Mouse (Mus musculus): ENCODE measurements around the gene Pigq. TPM values are rescaled to one million over a fixed set of nuclear protein-coding genes. Genes with fewer than 3 reads are reported as not detected.

Gene Pigq
- polyA plus RNA-seq, 1 experiment: 141 TPM

- no peak for DNase-seq (ENCODE audit: extremely low spot score in 1 of 2, low spot score in 1 of 2)
These were observed 14.2 kb upstream of the Pigq start for GRCm38 (mm10) chr17:25958771-25959494.

GRCm38 (mm10) chr17:25957586-25958051, 12.9 kb upstream of the Pigq start:
- no peak for DNase-seq (ENCODE audit: extremely low spot score in 1 of 2, low spot score in 1 of 2)

GRCm38 (mm10) chr17:25956631-25957030, 11.9 kb upstream of the Pigq start:
- DNase-seq (ENCODE audit: extremely low spot score in 1 of 2, low spot score in 1 of 2): no peak

GRCm38 (mm10) chr17:25956201-25956600, 11.5 kb upstream of the Pigq start:
- DNase-seq (ENCODE audit: extremely low spot score in 1 of 2, low spot score in 1 of 2): no peak

GRCm38 (mm10) chr17:25955736-25956135, 11.0 kb upstream of the Pigq start:
- no peak for DNase-seq (ENCODE audit: extremely low spot score in 1 of 2, low spot score in 1 of 2)

GRCm38 (mm10) chr17:25954671-25955070, 9.9 kb upstream of the Pigq start:
- no peak for DNase-seq (ENCODE audit: extremely low spot score in 1 of 2, low spot score in 1 of 2)

GRCm38 (mm10) chr17:25953161-25953560, 8.4 kb upstream of the Pigq start:
- no peak for DNase-seq (ENCODE audit: extremely low spot score in 1 of 2, low spot score in 1 of 2)

GRCm38 (mm10) chr17:25951803-25952623, 7.3 kb upstream of the Pigq start, which contains the start of gene A930017K11Rik:
Gene A930017K11Rik, minus strand, starts transcription at chr17:25952565.
- no peak for DNase-seq (ENCODE audit: extremely low spot score in 1 of 2, low spot score in 1 of 2)

- DNase-seq (ENCODE audit: extremely low spot score in 1 of 2, low spot score in 1 of 2): no peak
These were observed 6.6 kb upstream of the Pigq start for GRCm38 (mm10) chr17:25951225-25951802.

- no peak for DNase-seq (ENCODE audit: extremely low spot score in 1 of 2, low spot score in 1 of 2)
These were observed 6.0 kb upstream of the Pigq start for GRCm38 (mm10) chr17:25950706-25951105.

- no peak for DNase-seq (ENCODE audit: extremely low spot score in 1 of 2, low spot score in 1 of 2)
These were observed 5.2 kb upstream of the Pigq start for GRCm38 (mm10) chr17:25949981-25950380.

- DNase-seq (ENCODE audit: extremely low spot score in 1 of 2, low spot score in 1 of 2): no peak
These were observed 3.3 kb upstream of the Pigq start for GRCm38 (mm10) chr17:25948051-25948450.

GRCm38 (mm10) chr17:25947576-25947975, 2.8 kb upstream of the Pigq start:
- no peak for DNase-seq (ENCODE audit: extremely low spot score in 1 of 2, low spot score in 1 of 2)

GRCm38 (mm10) chr17:25946891-25947290, 2.2 kb upstream of the Pigq start:
- no peak for DNase-seq (ENCODE audit: extremely low spot score in 1 of 2, low spot score in 1 of 2)

- DNase-seq (ENCODE audit: extremely low spot score in 1 of 2, low spot score in 1 of 2): no peak
These were observed 1.6 kb upstream of the Pigq start for GRCm38 (mm10) chr17:25946349-25946748.

- no peak for DNase-seq (ENCODE audit: extremely low spot score in 1 of 2, low spot score in 1 of 2)
These were observed 900 bp upstream of the Pigq start for GRCm38 (mm10) chr17:25945517-25946155.

GRCm38 (mm10) chr17:25943769-25944168, 967 bp downstream of the Pigq start:
- no peak for DNase-seq (ENCODE audit: extremely low spot score in 1 of 2, low spot score in 1 of 2)

GRCm38 (mm10) chr17:25943221-25943620, 1.5 kb downstream of the Pigq start:
- no peak for DNase-seq (ENCODE audit: extremely low spot score in 1 of 2, low spot score in 1 of 2)

- no peak for DNase-seq (ENCODE audit: extremely low spot score in 1 of 2, low spot score in 1 of 2)
These were observed 2.1 kb downstream of the Pigq start for GRCm38 (mm10) chr17:25942597-25943151.

- DNase-seq (ENCODE audit: extremely low spot score in 1 of 2, low spot score in 1 of 2): peak in 1 of 2 experiments; percentile 78
These were observed 3.1 kb downstream of the Pigq start for GRCm38 (mm10) chr17:25941511-25942241.
